Mouse (Mus musculus): ENCODE results near the gene Adamts17. TPM values are rescaled to one million over a fixed set of nuclear protein-coding genes. Genes with fewer than 3 reads are reported as not detected.
A peak's percentile ranks its signal among the peaks of the same experiment; 100 is the strongest.

Adamts17 gene
- polyA plus RNA-seq, 1 experiment from 2014 or later = 11.6 TPM

- H3K9me3 ChIP-seq (ENCODE audit: low read depth, low read length) = no peaks in the 10 kb centered on the region
- H3K4me2 ChIP-seq = no peak overlapping the region
- H3K27me3 ChIP-seq (ENCODE audit: insufficient read depth, low read length) = no peaks in the 10 kb centered on the region
- H3K9ac ChIP-seq = no peak overlapping the region
- no peak overlapping the region for H3K27ac ChIP-seq (ENCODE audit: low read depth)
- H3K36me3 ChIP-seq (ENCODE audit: insufficient read depth) = no peaks in the 10 kb centered on the region
- no peak for TF ChIP-seq CTCF (IDR thresholded peaks at IDR 0.05; ENCODE audit: low read depth)
- peaks cover 9% of the 10 kb centered on the region; the same call in 1 of the 2 replicates for H3K4me1 ChIP-seq (ENCODE audit: insufficient read depth)
- H3K4me3 ChIP-seq (ENCODE audit: low read depth, low read length) = no peak overlapping the region
- DNase-seq (no peak), ATAC-seq (ENCODE audit: insufficient read depth) (no peak)
These were observed 37.8 kb upstream of the Adamts17 start for GRCm38 (mm10) chr7:66801785-66802184.

- no peak overlapping the region for H3K4me3 ChIP-seq (ENCODE audit: low read depth, low read length)
- ATAC-seq (ENCODE audit: insufficient read depth) = no peak
- H3K4me2 ChIP-seq = no peak overlapping the region
- H3K4me1 ChIP-seq (ENCODE audit: insufficient read depth) = peaks cover 9% of the 10 kb centered on the region; the same call in 1 of the 2 replicates
- DNase-seq = peak; percentile 12
- no peak for TF ChIP-seq CTCF (IDR thresholded peaks at IDR 0.05; ENCODE audit: low read depth)
- H3K9ac ChIP-seq = no peak overlapping the region
- H3K9me3 ChIP-seq (ENCODE audit: low read depth, low read length) = no peaks in the 10 kb centered on the region
- H3K27ac ChIP-seq (ENCODE audit: low read depth) = peak overlapping the region; percentile 42; the same call in 1 of the 2 replicates
- H3K27me3 ChIP-seq (ENCODE audit: insufficient read depth, low read length) = no peaks in the 10 kb centered on the region
- WGBS = 29% methylated on average over 5 of the region's 5 CpGs
- no peaks in the 10 kb centered on the region for H3K36me3 ChIP-seq (ENCODE audit: insufficient read depth)
These were observed 35.7 kb upstream of the Adamts17 start for GRCm38 (mm10) chr7:66803798-66804197.

- ATAC-seq (ENCODE audit: insufficient read depth) = no peak
- Histone ChIP-seq H3K9ac (no peak overlapping the region), H3K4me2 (no peak overlapping the region), H3K4me3 (ENCODE audit: low read depth, low read length) (no peak overlapping the region), H3K4me1 (ENCODE audit: insufficient read depth) (peaks cover 6% of the 10 kb centered on the region; the same call in 1 of the 2 replicates), H3K9me3 (ENCODE audit: low read depth, low read length) (no peaks in the 10 kb centered on the region), H3K27ac (ENCODE audit: low read depth) (no peak overlapping the region), H3K36me3 (ENCODE audit: insufficient read depth) (no peaks in the 10 kb centered on the region), H3K27me3 (ENCODE audit: insufficient read depth, low read length) (no peaks in the 10 kb centered on the region)
- WGBS = 64% methylated on average over 3 of the region's 3 CpGs
- TF ChIP-seq CTCF (IDR thresholded peaks at IDR 0.05; ENCODE audit: low read depth) = no peak
- DNase-seq = no peak
These were observed 32.7 kb upstream of the Adamts17 start for GRCm38 (mm10) chr7:66806801-66807200.

- DNase-seq = no peak
- no peaks in the 10 kb centered on the region for H3K36me3 ChIP-seq (ENCODE audit: insufficient read depth)
- H3K9ac ChIP-seq = no peak overlapping the region
- H3K4me1 ChIP-seq (ENCODE audit: insufficient read depth) = no peaks in the 10 kb centered on the region
- TF ChIP-seq CTCF (IDR thresholded peaks at IDR 0.05; ENCODE audit: low read depth) = no peak
- no peak overlapping the region for H3K4me3 ChIP-seq (ENCODE audit: low read depth, low read length)
- no peaks in the 10 kb centered on the region for H3K27me3 ChIP-seq (ENCODE audit: insufficient read depth, low read length)
- no peak for ATAC-seq (ENCODE audit: insufficient read depth)
- WGBS = 94% methylated on average over 7 of the region's 7 CpGs
- no peaks in the 10 kb centered on the region for H3K9me3 ChIP-seq (ENCODE audit: low read depth, low read length)
- H3K4me2 ChIP-seq = no peak overlapping the region
- no peak overlapping the region for H3K27ac ChIP-seq (ENCODE audit: low read depth)
These were observed 29.1 kb upstream of the Adamts17 start for GRCm38 (mm10) chr7:66810436-66810835.

- H3K4me3 ChIP-seq (ENCODE audit: low read depth, low read length) = no peak overlapping the region
- no peak overlapping the region for H3K9ac ChIP-seq
- no peak overlapping the region for H3K27ac ChIP-seq (ENCODE audit: low read depth)
- no peak for TF ChIP-seq CTCF (IDR thresholded peaks at IDR 0.05; ENCODE audit: low read depth)
- H3K36me3 ChIP-seq (ENCODE audit: insufficient read depth) = no peaks in the 10 kb centered on the region
- H3K9me3 ChIP-seq (ENCODE audit: low read depth, low read length) = no peaks in the 10 kb centered on the region
- DNase-seq (no peak), ATAC-seq (ENCODE audit: insufficient read depth) (no peak)
- H3K27me3 ChIP-seq (ENCODE audit: insufficient read depth, low read length) = no peaks in the 10 kb centered on the region
- 61% methylated on average over 1 of the region's 1 CpGs for whole genome bisulfite sequencing
- H3K4me1 ChIP-seq (ENCODE audit: insufficient read depth) = no peaks in the 10 kb centered on the region
- H3K4me2 ChIP-seq = no peak overlapping the region
These were observed 28.2 kb upstream of the Adamts17 start for GRCm38 (mm10) chr7:66811294-66811693.

- H3K4me2 ChIP-seq = no peak overlapping the region
- no peak overlapping the region for H3K27ac ChIP-seq (ENCODE audit: low read depth)
- no peaks in the 10 kb centered on the region for H3K4me1 ChIP-seq (ENCODE audit: insufficient read depth)
- ATAC-seq (ENCODE audit: insufficient read depth) (no peak), DNase-seq (no peak)
- TF ChIP-seq CTCF (IDR thresholded peaks at IDR 0.05; ENCODE audit: low read depth) = no peak
- no peaks in the 10 kb centered on the region for H3K27me3 ChIP-seq (ENCODE audit: insufficient read depth, low read length)
- no peaks in the 10 kb centered on the region for H3K36me3 ChIP-seq (ENCODE audit: insufficient read depth)
- 92% methylated on average over 4 of the region's 4 CpGs for WGBS
- no peak overlapping the region for H3K4me3 ChIP-seq (ENCODE audit: low read depth, low read length)
- no peaks in the 10 kb centered on the region for H3K9me3 ChIP-seq (ENCODE audit: low read depth, low read length)
- no peak overlapping the region for H3K9ac ChIP-seq
These were observed 27.2 kb upstream of the Adamts17 start for GRCm38 (mm10) chr7:66812289-66812688.

GRCm38 (mm10) chr7:66812737-66813136, 26.8 kb upstream of the Adamts17 start:
- ATAC-seq (ENCODE audit: insufficient read depth) (no peak), DNase-seq (peak; percentile 21)
- no peaks in the 10 kb centered on the region for H3K4me1 ChIP-seq (ENCODE audit: insufficient read depth)
- no peaks in the 10 kb centered on the region for H3K27me3 ChIP-seq (ENCODE audit: insufficient read depth, low read length)
- H3K9ac ChIP-seq = no peak overlapping the region
- no peaks in the 10 kb centered on the region for H3K9me3 ChIP-seq (ENCODE audit: low read depth, low read length)
- WGBS = 54% methylated on average over 9 of the region's 9 CpGs
- H3K27ac ChIP-seq (ENCODE audit: low read depth) = no peak overlapping the region
- TF ChIP-seq CTCF (IDR thresholded peaks at IDR 0.05; ENCODE audit: low read depth) = no peak
- no peak overlapping the region for H3K4me2 ChIP-seq
- H3K4me3 ChIP-seq (ENCODE audit: low read depth, low read length) = no peak overlapping the region
- H3K36me3 ChIP-seq (ENCODE audit: insufficient read depth) = no peaks in the 10 kb centered on the region

GRCm38 (mm10) chr7:66813172-66813571, 26.4 kb upstream of the Adamts17 start:
- H3K9ac ChIP-seq = no peak overlapping the region
- 55% methylated on average over 1 of the region's 1 CpGs for WGBS
- no peaks in the 10 kb centered on the region for H3K36me3 ChIP-seq (ENCODE audit: insufficient read depth)
- no peaks in the 10 kb centered on the region for H3K9me3 ChIP-seq (ENCODE audit: low read depth, low read length)
- ATAC-seq (ENCODE audit: insufficient read depth) (no peak), DNase-seq (no peak)
- no peak for TF ChIP-seq CTCF (IDR thresholded peaks at IDR 0.05; ENCODE audit: low read depth)
- H3K27me3 ChIP-seq (ENCODE audit: insufficient read depth, low read length) = no peaks in the 10 kb centered on the region
- no peaks in the 10 kb centered on the region for H3K4me1 ChIP-seq (ENCODE audit: insufficient read depth)
- H3K27ac ChIP-seq (ENCODE audit: low read depth) = no peak overlapping the region
- no peak overlapping the region for H3K4me2 ChIP-seq
- no peak overlapping the region for H3K4me3 ChIP-seq (ENCODE audit: low read depth, low read length)
